Mouse (Mus musculus): Measurements from ENCODE around the gene Lgals1.

Lgals1 gene

GRCm38 (mm10) chr15:78937311-78937710 is 10.8 kb downstream of the Lgals1 start:
- DNase-seq (ENCODE audit: low read depth, low spot score) = no peak

GRCm38 (mm10) chr15:78937963-78938362 is 11.4 kb downstream of the Lgals1 start:
- no peak for DNase-seq (ENCODE audit: low read depth, low spot score)

- DNase-seq (ENCODE audit: low read depth, low spot score) = no peak
Observed at GRCm38 (mm10) chr15:78940325-78940724, 13.8 kb downstream of the Lgals1 start.

GRCm38 (mm10) chr15:78942663-78943062 is 16.1 kb downstream of the Lgals1 start:
- peak; percentile 75 for DNase-seq (ENCODE audit: low read depth, low spot score)

- no peak for DNase-seq (ENCODE audit: low read depth, low spot score)
Observed at GRCm38 (mm10) chr15:78946232-78946631, 19.7 kb downstream of the Lgals1 start.

GRCm38 (mm10) chr15:78947657-78948056 is 21.1 kb downstream of the Lgals1 start, which contains the start of gene Triobp:
Gene Triobp, plus strand, starts transcription at chr15:78947724.
- peak; percentile 79 for DNase-seq (ENCODE audit: low read depth, low spot score)

GRCm38 (mm10) chr15:78948152-78948725 is 21.7 kb downstream of the Lgals1 start:
- no peak for DNase-seq (ENCODE audit: low read depth, low spot score)

- DNase-seq (ENCODE audit: low read depth, low spot score) = no peak
Observed at GRCm38 (mm10) chr15:78948883-78949282, 22.4 kb downstream of the Lgals1 start.

- DNase-seq (ENCODE audit: low read depth, low spot score) = no peak
Observed at GRCm38 (mm10) chr15:78955663-78956062, 29.1 kb downstream of the Lgals1 start.

- no peak for DNase-seq (ENCODE audit: low read depth, low spot score)
Observed at GRCm38 (mm10) chr15:78956351-78956750, 29.8 kb downstream of the Lgals1 start.

GRCm38 (mm10) chr15:78957021-78957420 is 30.5 kb downstream of the Lgals1 start:
- no peak for DNase-seq (ENCODE audit: low read depth, low spot score)

- no peak for DNase-seq (ENCODE audit: low read depth, low spot score)
Observed at GRCm38 (mm10) chr15:78959537-78959936, 33.0 kb downstream of the Lgals1 start.

- no peak for DNase-seq (ENCODE audit: low read depth, low spot score)
Observed at GRCm38 (mm10) chr15:78960088-78960487, 33.6 kb downstream of the Lgals1 start.

GRCm38 (mm10) chr15:78962885-78963284 is 36.4 kb downstream of the Lgals1 start:
- peak; percentile 95 for DNase-seq (ENCODE audit: low read depth, low spot score)

GRCm38 (mm10) chr15:78971626-78972025 is 45.1 kb downstream of the Lgals1 start:
- no peak for DNase-seq (ENCODE audit: low read depth, low spot score)

GRCm38 (mm10) chr15:78973950-78974349 is 47.4 kb downstream of the Lgals1 start:
- DNase-seq (ENCODE audit: low read depth, low spot score) = no peak

- no peak for DNase-seq (ENCODE audit: low read depth, low spot score)
Observed at GRCm38 (mm10) chr15:78977676-78978159, 51.2 kb downstream of the Lgals1 start.

GRCm38 (mm10) chr15:78978875-78979274 is 52.4 kb downstream of the Lgals1 start:
- no peak for DNase-seq (ENCODE audit: low read depth, low spot score)
